Mouse (Mus musculus) embryonic fibroblast, embryonic 13.5 days (primary cell): ENCODE data around the gene Gm20388.

Experiments used
- CTCF ChIP-seq: IDR thresholded peaks from 2 replicates; pipeline ENCODE4 v1.5.1; 2011; ENCODE audit warnings: mild to moderate bottlenecking, control low read depth, low read length, moderate library complexity, borderline replicate concordance; ENCODE audit not compliant: insufficient read depth
- POLR2A ChIP-seq: IDR thresholded peaks from 2 replicates; pipeline ENCODE4 v1.6.1; 2011; ENCODE audit warnings: low read depth, mild to moderate bottlenecking, control low read depth, low read length, moderate library complexity

GRCm38 (mm10) chr8:122854388-122854787 is 2943.7 kb downstream of the Gm20388 start:
- TF ChIP-seq POLR2A (no peak), CTCF (no peak)
